Mouse (Mus musculus): ENCODE measurements at regions not wholly inside any gene's neighbourhood (a gene's known extent, or its start where the extent isn't known, plus 50 kb on each side); places are given as distances from the start of the nearest gene placed in this dataset.

DNA sequence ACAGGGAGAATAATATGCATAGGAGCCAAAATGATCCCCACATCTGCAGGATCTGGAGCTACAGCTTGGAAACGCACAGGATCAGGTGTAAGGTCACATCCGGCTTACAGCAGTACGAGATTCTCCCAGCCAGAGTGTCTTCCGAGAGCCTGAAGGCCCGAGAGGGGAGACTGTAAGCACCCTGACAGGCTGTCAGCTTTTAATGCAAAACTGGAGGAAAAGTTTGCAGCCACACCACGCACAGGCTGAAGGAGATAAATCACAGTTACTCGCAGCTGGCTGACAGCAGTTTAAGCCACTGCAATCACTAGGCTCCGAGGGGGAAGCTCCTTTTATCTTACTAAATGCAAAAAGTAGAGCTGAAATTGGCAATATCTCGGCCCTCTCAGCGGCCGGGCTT, 149.1 kb downstream of the Cyld start:
- Histone ChIP-seq H3K4me1 (ENCODE audit: control insufficient read depth, insufficient read depth, low read length) (no peaks in the 10 kb centered on the region), H3K27ac (no peak overlapping the region), H3K36me3 (ENCODE audit: control insufficient read depth, insufficient read depth, low read length) (no peaks in the 10 kb centered on the region), H3K9ac (ENCODE audit: low read depth, low read length) (no peak overlapping the region), H3K79me2 (replicated peaks; ENCODE audit: control insufficient read depth, insufficient read depth, low read length) (no peaks in the 10 kb centered on the region), H3K27me3 (ENCODE audit: control insufficient read depth, insufficient read depth, low read length) (no peaks in the 10 kb centered on the region; the same call in 1 of the 2 replicates), H3K4me3 (no peak overlapping the region)
- WGBS: 50% methylated on average over 11 of the region's 11 CpGs
- DNase-seq: no peak
- TF ChIP-seq POLR2A (IDR thresholded peaks at IDR 0.05; ENCODE audit: insufficient read depth, low read depth, low read length) (no peak), EP300 (IDR thresholded peaks at IDR 0.05; ENCODE audit: insufficient read depth, low read depth, low read length) (no peak), CTCF (IDR thresholded peaks at IDR 0.05) (no peak)
- intact Hi-C loops (cut with DNase I): no loop called here

DNA sequence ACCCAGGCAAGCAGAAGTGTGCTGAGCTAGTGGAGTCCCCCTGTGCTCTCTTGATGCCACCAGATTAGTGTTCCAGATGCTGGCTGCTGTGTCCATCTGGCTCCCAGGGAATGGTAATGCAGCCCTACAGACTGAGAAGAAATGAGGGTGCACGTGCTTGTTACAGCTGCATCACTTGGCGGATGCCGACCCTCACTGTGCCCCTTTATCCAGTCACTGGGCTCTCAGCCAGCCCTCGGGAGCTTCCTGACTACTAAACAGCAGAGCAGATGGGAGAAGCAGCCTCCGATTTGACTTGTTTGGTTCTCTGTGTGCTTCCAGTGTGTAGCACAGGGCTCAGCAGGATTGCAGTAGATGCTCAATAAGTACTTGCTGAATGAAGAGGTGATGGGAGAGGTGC, 147.5 kb downstream of the Cyld start:
- WGBS: 24% methylated on average over 5 of the region's 5 CpGs
- DNase-seq: no peak

DNA sequence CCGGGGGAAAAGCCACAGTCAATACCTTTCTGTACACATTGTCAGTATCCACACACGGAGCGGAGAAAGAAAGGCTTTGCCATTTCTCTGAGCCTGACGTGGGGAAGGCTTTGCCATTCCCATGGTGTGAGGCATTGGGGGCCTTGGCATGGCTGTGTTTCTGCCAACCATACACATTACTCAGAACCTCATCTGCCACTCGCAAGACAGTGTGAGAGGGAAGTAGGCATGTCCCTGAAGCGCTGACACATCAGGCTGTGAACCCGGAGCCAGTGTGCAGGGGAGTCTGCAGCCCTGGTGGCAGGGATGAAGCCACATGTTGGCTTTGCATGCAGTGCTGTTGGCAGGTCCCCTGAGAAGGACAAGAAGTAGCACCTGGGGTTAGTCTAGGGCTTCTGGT, 145.6 kb downstream of the Cyld start:
- TF ChIP-seq EP300 (IDR thresholded peaks at IDR 0.05; ENCODE audit: insufficient read depth, low read depth, low read length) (no peak), CTCF (IDR thresholded peaks at IDR 0.05) (no peak), POLR2A (IDR thresholded peaks at IDR 0.05; ENCODE audit: insufficient read depth, low read depth, low read length) (no peak)
- Histone ChIP-seq H3K27me3 (ENCODE audit: control insufficient read depth, insufficient read depth, low read length) (no peaks in the 10 kb centered on the region), H3K27ac (no peak overlapping the region), H3K36me3 (ENCODE audit: control insufficient read depth, insufficient read depth, low read length) (no peaks in the 10 kb centered on the region), H3K4me1 (ENCODE audit: control insufficient read depth, insufficient read depth, low read length) (no peaks in the 10 kb centered on the region), H3K4me3 (no peak overlapping the region), H3K9ac (ENCODE audit: low read depth, low read length) (no peak overlapping the region), H3K79me2 (replicated peaks; ENCODE audit: control insufficient read depth, insufficient read depth, low read length) (no peaks in the 10 kb centered on the region)
- intact Hi-C loops (cut with DNase I): no loop called here
- no peak for DNase-seq
- WGBS: 82% methylated on average over 7 of the region's 7 CpGs

More for the DNA sequence above, 147.5 kb downstream of the Cyld start:
- no peaks in the 10 kb centered on the region for H3K4me1 ChIP-seq (ENCODE audit: control insufficient read depth, insufficient read depth, low read length)
- intact Hi-C loops (cut with DNase I): no loop called here
- H3K79me2 ChIP-seq (replicated peaks; ENCODE audit: control insufficient read depth, insufficient read depth, low read length): no peaks in the 10 kb centered on the region
- no peak overlapping the region for H3K4me3 ChIP-seq
- TF ChIP-seq POLR2A (IDR thresholded peaks at IDR 0.05; ENCODE audit: insufficient read depth, low read depth, low read length) (no peak), CTCF (IDR thresholded peaks at IDR 0.05) (no peak), EP300 (IDR thresholded peaks at IDR 0.05; ENCODE audit: insufficient read depth, low read depth, low read length) (no peak)
- no peaks in the 10 kb centered on the region; the same call in 1 of the 2 replicates for H3K27me3 ChIP-seq (ENCODE audit: control insufficient read depth, insufficient read depth, low read length)
- H3K27ac ChIP-seq: no peak overlapping the region
- H3K36me3 ChIP-seq (ENCODE audit: control insufficient read depth, insufficient read depth, low read length): no peaks in the 10 kb centered on the region
- no peak overlapping the region for H3K9ac ChIP-seq (ENCODE audit: low read depth, low read length)

DNA sequence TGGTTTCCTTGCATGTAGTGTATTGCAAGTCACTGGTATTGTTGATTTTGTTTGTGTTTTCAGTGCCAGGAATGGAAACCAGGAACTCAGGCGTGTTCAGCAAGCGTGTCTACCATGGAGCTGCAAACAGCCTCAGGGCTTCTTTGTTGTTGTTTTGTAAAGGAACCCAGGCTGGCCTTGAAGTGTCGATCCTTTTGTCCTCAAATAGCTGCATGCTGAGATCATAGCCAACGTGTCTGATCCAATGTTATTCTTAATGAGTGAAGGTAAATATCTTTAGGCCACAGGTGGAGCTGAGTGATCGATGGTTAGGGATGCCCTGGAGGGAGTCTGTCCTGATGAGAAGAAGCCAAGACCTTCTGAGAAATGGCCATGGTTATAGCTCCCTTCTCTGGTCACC, 143.3 kb downstream of the Cyld start:
- Histone ChIP-seq H3K36me3 (ENCODE audit: control insufficient read depth, insufficient read depth, low read length) (no peaks in the 10 kb centered on the region), H3K9ac (ENCODE audit: low read depth, low read length) (no peak overlapping the region), H3K27ac (no peak overlapping the region), H3K4me3 (no peak overlapping the region), H3K79me2 (replicated peaks; ENCODE audit: control insufficient read depth, insufficient read depth, low read length) (no peaks in the 10 kb centered on the region), H3K27me3 (ENCODE audit: control insufficient read depth, insufficient read depth, low read length) (no peaks in the 10 kb centered on the region), H3K4me1 (ENCODE audit: control insufficient read depth, insufficient read depth, low read length) (no peaks in the 10 kb centered on the region)
- no peak for DNase-seq
- TF ChIP-seq EP300 (IDR thresholded peaks at IDR 0.05; ENCODE audit: insufficient read depth, low read depth, low read length): no peak
- TF ChIP-seq POLR2A (IDR thresholded peaks at IDR 0.05; ENCODE audit: insufficient read depth, low read depth, low read length): no peak
- no peak for TF ChIP-seq CTCF (IDR thresholded peaks at IDR 0.05)
- intact Hi-C loops (cut with DNase I): no loop called here
- 72% methylated on average over 5 of the region's 5 CpGs for WGBS

DNA sequence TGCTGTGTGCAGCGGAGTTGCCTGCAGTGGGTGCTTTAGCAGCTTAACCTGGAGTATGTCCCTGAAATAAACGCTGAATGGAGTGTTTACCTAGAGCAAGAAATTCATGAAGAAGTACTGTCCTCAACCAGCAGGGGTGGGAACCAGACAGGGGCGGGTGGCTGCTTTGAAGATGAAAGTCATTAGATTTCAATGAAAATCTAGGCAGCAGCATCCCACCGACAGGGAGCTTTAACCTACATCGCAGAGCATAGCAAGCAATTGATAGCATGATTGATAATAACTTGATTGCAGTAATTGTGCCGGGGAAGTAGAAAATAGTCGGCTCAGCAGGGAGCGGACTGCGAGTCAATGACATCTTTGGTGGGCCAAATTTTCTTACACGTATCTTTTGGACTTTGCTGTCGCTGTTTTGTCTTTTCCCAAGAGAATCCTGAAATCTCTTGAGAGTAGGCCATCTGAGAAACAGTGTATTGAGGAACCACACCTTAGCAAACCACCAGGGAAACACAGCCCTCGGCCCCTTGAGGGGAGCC, 139.0 kb downstream of the Cyld start:
- no peaks in the 10 kb centered on the region for H3K79me2 ChIP-seq (replicated peaks; ENCODE audit: control insufficient read depth, insufficient read depth, low read length)

DNA sequence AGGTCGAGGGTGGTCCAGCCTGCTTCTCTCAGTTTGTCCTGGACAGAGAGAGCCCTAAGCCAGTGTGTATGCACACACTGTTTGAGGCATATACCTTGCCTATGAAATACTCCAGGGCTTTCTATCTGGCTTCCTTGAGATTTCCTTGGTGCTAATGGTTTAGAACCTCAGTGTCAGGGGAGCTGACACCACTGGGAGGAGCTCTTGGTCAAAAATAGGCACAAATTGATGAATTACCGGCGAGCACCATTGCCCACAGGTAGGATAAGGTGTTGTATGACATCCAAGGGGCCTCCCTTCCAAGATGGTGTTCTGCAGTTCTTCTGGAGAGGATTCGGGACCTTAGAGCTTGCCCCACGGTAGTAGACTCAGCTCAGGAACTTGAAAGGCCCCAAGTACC, 129.0 kb downstream of the Cyld start:
- DNase-seq: no peak
- H3K27ac ChIP-seq: no peak overlapping the region
- H3K4me3 ChIP-seq: no peak overlapping the region
- no peaks in the 10 kb centered on the region for H3K79me2 ChIP-seq (replicated peaks; ENCODE audit: control insufficient read depth, insufficient read depth, low read length)
- no peak overlapping the region for H3K9ac ChIP-seq (ENCODE audit: low read depth, low read length)
- intact Hi-C loops (cut with DNase I): no loop called here
- 48% methylated on average over 5 of the region's 5 CpGs for WGBS
- no peaks in the 10 kb centered on the region for H3K36me3 ChIP-seq (ENCODE audit: control insufficient read depth, insufficient read depth, low read length)
- no peaks in the 10 kb centered on the region for H3K4me1 ChIP-seq (ENCODE audit: control insufficient read depth, insufficient read depth, low read length)
- TF ChIP-seq POLR2A (IDR thresholded peaks at IDR 0.05; ENCODE audit: insufficient read depth, low read depth, low read length) (no peak), CTCF (IDR thresholded peaks at IDR 0.05) (0 out of 2 replicates have a peak, but pooled peaks have one; percentile 5)
- no peaks in the 10 kb centered on the region; the same call in 1 of the 2 replicates for H3K27me3 ChIP-seq (ENCODE audit: control insufficient read depth, insufficient read depth, low read length)

More for the DNA sequence above, 139.0 kb downstream of the Cyld start:
- H3K4me1 ChIP-seq (ENCODE audit: control insufficient read depth, insufficient read depth, low read length): no peaks in the 10 kb centered on the region
- no peak overlapping the region for H3K9ac ChIP-seq (ENCODE audit: low read depth, low read length)
- H3K27me3 ChIP-seq (ENCODE audit: control insufficient read depth, insufficient read depth, low read length): no peaks in the 10 kb centered on the region
- 71% methylated on average over 12 of the region's 12 CpGs for WGBS
- no peaks in the 10 kb centered on the region for H3K36me3 ChIP-seq (ENCODE audit: control insufficient read depth, insufficient read depth, low read length)
- DNase-seq: no peak
- H3K4me3 ChIP-seq: no peak overlapping the region
- intact Hi-C loops (cut with DNase I): no loop called here
- no peak overlapping the region for H3K27ac ChIP-seq
- TF ChIP-seq EP300 (IDR thresholded peaks at IDR 0.05; ENCODE audit: insufficient read depth, low read depth, low read length): no peak
- TF ChIP-seq POLR2A (IDR thresholded peaks at IDR 0.05; ENCODE audit: insufficient read depth, low read depth, low read length): no peak
- no peak for TF ChIP-seq CTCF (IDR thresholded peaks at IDR 0.05)

Measured in heart, adult 2 months (tissue).